Mouse (Mus musculus) testis, adult 2 months (tissue): ENCODE results near the gene 4930579F01Rik.

ENCODE experiments used
- CTCF ChIP-seq: fragments of 200-500 bp; IDR thresholded peaks from 2 replicates; pipeline ENCODE4 v1.5.1; 2012; ENCODE audit warnings: low read depth, mild to moderate bottlenecking, inconsistent platforms, low read length, moderate library complexity; ENCODE audit not compliant: control insufficient read depth, insufficient read depth, insufficient replicate concordance
- POLR2A ChIP-seq: fragments of 200-500 bp; IDR thresholded peaks from 2 replicates; pipeline ENCODE4 v1.6.1; 2012; ENCODE audit warnings: low read depth, mild to moderate bottlenecking, inconsistent platforms, low read length, moderate library complexity; ENCODE audit not compliant: control insufficient read depth

- TF ChIP-seq CTCF = no peak
- TF ChIP-seq POLR2A = no peak
Measured at GRCm38 (mm10) chr3:138162553-138163183, 31.0 kb downstream of the 4930579F01Rik start.
